Mouse (Mus musculus): ENCODE data around the gene Olfr1224-ps1.
"Not testable (repeated sequence)": the region's sequence is repeated elsewhere in the genome, so short reads cannot be mapped to it uniquely, and the experiment has no call there.

DNA sequence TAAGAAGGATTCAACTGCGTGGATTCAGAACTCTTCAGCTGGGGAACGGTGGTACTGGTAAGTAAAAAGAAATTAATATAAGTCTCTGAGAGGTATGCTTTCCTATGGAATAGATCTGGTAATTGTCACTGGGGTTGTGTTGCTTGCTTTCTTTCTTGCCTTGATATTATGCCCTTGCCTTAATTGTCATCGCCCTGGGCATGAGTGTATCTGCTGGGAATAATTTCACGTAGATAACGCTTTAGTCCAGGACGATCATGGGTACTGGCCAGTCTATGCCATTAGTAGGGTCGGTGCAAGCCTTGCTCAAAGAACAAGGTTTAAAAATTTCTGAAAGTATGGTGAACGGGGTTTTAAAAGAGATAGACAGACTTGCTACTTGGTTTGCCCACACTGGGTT, at the start of gene Olfr1224-ps1:
- TF ChIP-seq CTCF (conservative IDR thresholded peaks at IDR 0.05; ENCODE audit: low read length); NANOG (IDR thresholded peaks at IDR 0.05; ENCODE audit: borderline replicate concordance, low read length): not testable (repeated sequence)

Measured in E14TG2a.4 (cell line).